Mouse (Mus musculus): ENCODE data around the gene Zfp422.

GRCm38 (mm10) chr6:116671031-116671430 lies 42.2 kb upstream of the Zfp422 start:
- TF ChIP-seq CTCF (IDR thresholded peaks at IDR 0.05; ENCODE audit: low read depth), result 0 out of 2 replicates have a peak, but pooled peaks have one; percentile 6
- no peak for TF ChIP-seq EP300 (IDR thresholded peaks at IDR 0.05; ENCODE audit: low read depth)

All from liver, postnatal 0 days (tissue).